Mouse (Mus musculus): ENCODE measurements around the gene Kcnj6.

Kcnj6 gene

DNA sequence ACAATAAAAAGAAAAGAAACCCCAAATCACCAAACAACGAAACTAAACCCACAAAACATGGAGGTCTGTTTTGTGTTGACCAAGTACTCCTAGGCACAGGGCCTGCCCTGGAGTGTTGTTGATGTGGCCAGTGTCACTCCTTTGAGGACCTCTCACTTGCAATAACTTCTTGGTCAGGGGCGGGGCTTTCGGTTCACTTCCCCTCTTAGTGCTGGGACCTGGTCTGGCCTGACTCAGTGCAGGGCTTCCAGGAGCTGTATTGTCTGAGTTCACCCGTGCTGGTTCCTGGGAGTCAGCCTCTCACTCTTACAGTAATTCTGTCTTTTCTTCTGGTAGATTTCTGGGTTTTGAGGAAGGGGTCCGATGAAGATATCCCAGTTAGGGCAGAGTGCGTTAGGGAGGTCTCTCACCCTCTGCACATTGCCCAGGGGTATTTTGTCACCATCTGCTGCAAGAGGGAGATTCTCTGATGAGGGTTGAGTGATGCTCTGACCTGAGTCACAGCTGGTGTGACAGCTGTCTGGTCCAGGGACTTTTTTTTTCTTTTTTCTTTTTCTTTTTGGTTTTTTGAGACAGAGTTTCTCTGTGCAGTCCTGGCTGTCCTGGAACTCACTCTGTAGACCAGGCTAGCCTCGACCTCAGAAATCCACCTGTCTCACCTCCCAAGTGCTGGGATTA is 276.9 kb downstream of the Kcnj6 start:
- ATAC-seq (ENCODE audit: low TSS enrichment) = no peak

- ATAC-seq (ENCODE audit: low TSS enrichment) = no peak
These were observed 278.0 kb downstream of the Kcnj6 start for GRCm38 (mm10) chr16:94719488-94719887.

GRCm38 (mm10) chr16:94718919-94719318 is 278.6 kb downstream of the Kcnj6 start:
- no peak for ATAC-seq (ENCODE audit: low TSS enrichment)

DNA sequence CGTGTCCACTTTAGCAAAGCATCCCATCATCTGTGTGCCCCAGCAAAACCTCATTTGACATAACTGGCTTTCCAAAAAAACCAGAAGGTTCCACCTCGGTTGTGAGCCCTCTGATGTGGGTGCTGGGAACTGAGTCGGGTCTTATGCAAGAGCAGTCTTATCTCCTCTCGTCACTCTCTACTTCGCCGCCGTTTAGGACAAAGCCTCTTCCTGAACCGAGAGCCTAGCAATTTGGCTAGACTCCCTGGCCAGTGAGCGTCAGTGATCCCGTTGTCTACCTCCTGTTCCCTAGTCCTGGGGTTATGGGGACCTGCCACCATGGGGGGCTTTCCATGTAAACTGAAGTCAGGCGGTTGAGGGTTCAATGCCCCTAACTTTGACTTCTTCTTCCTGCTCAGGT is 280.4 kb downstream of the Kcnj6 start:
- ATAC-seq (ENCODE audit: low TSS enrichment) = no peak

DNA sequence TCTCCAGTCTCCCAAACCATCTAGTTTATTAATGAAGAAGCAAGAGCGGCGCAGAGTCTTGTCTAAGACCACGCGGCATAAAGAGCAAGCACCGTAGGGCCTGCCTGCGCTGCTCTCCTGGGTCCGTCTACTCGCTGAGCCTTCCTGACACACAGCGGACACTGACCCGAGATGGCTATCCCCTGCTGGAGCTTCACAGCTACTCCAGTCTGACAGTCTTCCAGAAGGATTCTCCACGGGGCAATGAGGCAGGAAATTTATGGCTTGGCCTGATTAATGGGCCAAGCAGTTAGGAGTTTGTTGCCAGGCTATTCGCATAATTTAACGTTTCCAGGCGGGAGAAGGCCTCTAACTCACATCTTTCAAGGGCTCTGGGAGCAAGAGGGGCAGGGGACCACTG is 283.0 kb downstream of the Kcnj6 start:
- no peak for ATAC-seq (ENCODE audit: low TSS enrichment)

GRCm38 (mm10) chr16:94713480-94714094 is 283.9 kb downstream of the Kcnj6 start:
- ATAC-seq (ENCODE audit: low TSS enrichment) = peak; percentile 96

GRCm38 (mm10) chr16:94701971-94702370 is 295.5 kb downstream of the Kcnj6 start:
- no peak for ATAC-seq (ENCODE audit: low TSS enrichment)

DNA sequence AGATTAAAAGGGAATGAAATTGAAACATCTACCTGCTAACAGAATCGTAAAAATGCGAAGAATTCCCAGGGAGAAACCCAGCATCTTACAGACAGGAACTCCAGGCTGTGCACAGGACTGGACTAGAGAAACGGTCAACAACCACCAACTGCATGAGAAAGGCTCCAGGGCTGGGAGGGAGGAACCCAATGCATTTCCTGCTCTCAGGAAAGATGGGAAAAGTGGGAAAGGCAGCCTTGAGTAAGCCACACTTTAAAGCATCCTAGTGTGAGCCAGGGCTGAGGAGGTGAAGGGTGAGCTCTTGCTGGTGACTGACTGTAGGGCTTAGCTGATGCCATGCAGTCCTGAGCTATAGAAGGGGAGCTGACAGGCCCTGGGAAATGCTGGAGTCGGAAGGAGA is 296.4 kb downstream of the Kcnj6 start:
- ATAC-seq (ENCODE audit: low TSS enrichment) = no peak

Measured in frontal cortex, adult (tissue).